17 mouse cellular contexts compared by ENCODE assay signal in the genomic region with DNA sequence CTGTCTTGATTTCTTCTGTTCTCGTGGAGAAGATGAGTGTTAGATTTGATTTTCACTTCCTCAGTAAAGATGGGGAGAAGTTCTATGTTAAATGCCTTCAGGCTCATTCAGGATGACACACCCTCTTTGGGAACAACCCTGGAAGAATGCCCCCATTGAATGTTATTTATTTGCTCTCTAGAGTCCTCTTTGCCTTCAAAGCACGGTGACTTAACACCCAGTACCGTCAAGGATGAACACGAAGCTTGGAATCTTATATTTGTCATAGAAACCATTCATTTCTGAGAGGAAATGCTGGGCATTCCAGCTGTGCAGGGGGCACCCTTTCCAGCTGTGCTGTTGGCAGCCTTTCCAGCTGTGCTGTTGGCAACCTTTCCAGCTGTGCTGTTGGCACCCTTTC.
DNase-seq lines count a peak whose midpoint lies in the region.
"Had no signal": no experiment of that assay in that cellular context is flagged by ENCODE, and none has a peak within 500 bp of the region (broad histone marks: within the 10 kb centered on the region; RNA-seq: fewer than 3 reads in every experiment).

No protein-coding gene starts in this region.

- DNase-seq in 3134 (ENCODE audit: extremely low read depth, insufficient read length, low spot score) (peak; percentile 42), 3T3-L1 (ENCODE audit: low read depth, low spot score) (peak; percentile 80), adipocyte (ENCODE audit: low spot score) (peak; percentile 16)
- no peak for DNase-seq in gastrocnemius, postnatal 36 days
- DNase-seq in kidney, adult 9 months = no peak
- DNase-seq in retina, embryonic 14.5 days (ENCODE audit: low spot score) = no peak
- DNase-seq: adrenal gland, postnatal 10 days; adrenal gland, postnatal 36 days; B cell, adult 2 months; cerebellum, adult 18-20 months; cerebellum, adult 9-10 months; cerebellum, postnatal 14 days; gastrocnemius, adult 2 months; gastrocnemius, postnatal 14 days; heart, adult 18-20 months; heart, postnatal 10 days; heart, postnatal 36 days had no signal

- intact Hi-C loops in gastrocnemius, postnatal 36 days (cut with DNase I) = no loop called here

Comparison
In these comparisons a context has a peak if more than half of its experiments do, and no peak if none do; other contexts are left out.
1. DNase-seq: peak in 3134 (single experiment), 3T3-L1 (single experiment) and adipocyte (single experiment); none in gastrocnemius, postnatal 36 days (0 of 2), kidney, adult 9 months (single experiment) and retina, embryonic 14.5 days (single experiment).